Mouse (Mus musculus): Measurements from ENCODE around the gene Pvalb. TPM values are rescaled to one million over a fixed set of nuclear protein-coding genes. Genes with fewer than 3 reads are reported as not detected.

Gene Pvalb
- polyA plus RNA-seq, 1 experiment from 2014 or later = not detected

- H3K9ac ChIP-seq (ENCODE audit: low read length) = no peak overlapping the region
- H3K9me3 ChIP-seq (ENCODE audit: control insufficient read depth, low read length) = no peaks in the 10 kb centered on the region
- H3K4me1 ChIP-seq (replicated peaks; ENCODE audit: control insufficient read depth, insufficient read depth, low read length) = no peaks in the 10 kb centered on the region
- ATAC-seq (replicated peaks; ENCODE audit: low FRiP score, low TSS enrichment, low read depth) = no peak
- no peak overlapping the region for H3K4me3 ChIP-seq (ENCODE audit: low read depth, low read length)
- no peaks in the 10 kb centered on the region for H3K36me3 ChIP-seq (ENCODE audit: control insufficient read depth, insufficient read depth, low read length)
- H3K4me2 ChIP-seq (ENCODE audit: low read length) = no peak overlapping the region
- 88% methylated on average over 4 of the region's 4 CpGs for WGBS
- peaks cover 11% of the 10 kb centered on the region; the same call in 1 of the 2 replicates for H3K27me3 ChIP-seq (replicated peaks; ENCODE audit: control insufficient read depth, insufficient read depth, low read length)
- no peak overlapping the region for H3K27ac ChIP-seq (ENCODE audit: low read depth)
- DNase-seq (ENCODE audit: low spot score) = no peak
Observed at GRCm38 (mm10) chr15:78185609-78186008, 20.6 kb downstream of the Pvalb start.

DNA sequence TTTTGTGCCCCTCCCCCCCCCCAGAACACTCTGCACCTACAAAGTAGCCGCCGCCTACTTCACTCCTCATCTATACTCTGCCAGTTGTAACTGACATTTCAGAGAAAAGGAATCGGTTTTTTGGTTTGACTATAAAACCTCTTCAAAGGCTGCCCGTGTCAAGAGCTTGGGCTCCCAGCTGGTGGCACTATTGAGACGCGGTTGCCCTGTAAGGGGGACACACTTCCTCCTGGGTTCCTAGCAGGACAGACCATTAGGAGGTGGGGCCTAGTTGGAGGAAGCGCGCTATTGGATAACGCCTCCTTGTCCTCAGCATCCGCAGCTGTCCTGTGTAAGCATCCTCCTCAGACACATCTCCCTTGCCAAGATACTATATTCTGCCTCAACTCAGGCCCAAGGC, 21.3 kb downstream of the Pvalb start:
- no peaks in the 10 kb centered on the region for H3K9me3 ChIP-seq (ENCODE audit: control insufficient read depth, low read length)
- H3K4me2 ChIP-seq (ENCODE audit: low read length) = no peak overlapping the region
- no peak overlapping the region for H3K4me3 ChIP-seq (ENCODE audit: low read depth, low read length)
- 7% methylated on average over 10 of the region's 10 CpGs for WGBS
- H3K27me3 ChIP-seq (replicated peaks; ENCODE audit: control insufficient read depth, insufficient read depth, low read length) = peaks cover 11% of the 10 kb centered on the region; the same call in 1 of the 2 replicates
- H3K27ac ChIP-seq (ENCODE audit: low read depth) = no peak overlapping the region
- H3K9ac ChIP-seq (ENCODE audit: low read length) = no peak overlapping the region
- ATAC-seq (replicated peaks; ENCODE audit: low FRiP score, low TSS enrichment, low read depth) (0 out of 2 replicates have a peak, but pooled peaks have one; percentile 66), DNase-seq (ENCODE audit: low spot score) (no peak)
- H3K36me3 ChIP-seq (ENCODE audit: control insufficient read depth, insufficient read depth, low read length) = no peaks in the 10 kb centered on the region
- H3K4me1 ChIP-seq (replicated peaks; ENCODE audit: control insufficient read depth, insufficient read depth, low read length) = no peaks in the 10 kb centered on the region

DNA sequence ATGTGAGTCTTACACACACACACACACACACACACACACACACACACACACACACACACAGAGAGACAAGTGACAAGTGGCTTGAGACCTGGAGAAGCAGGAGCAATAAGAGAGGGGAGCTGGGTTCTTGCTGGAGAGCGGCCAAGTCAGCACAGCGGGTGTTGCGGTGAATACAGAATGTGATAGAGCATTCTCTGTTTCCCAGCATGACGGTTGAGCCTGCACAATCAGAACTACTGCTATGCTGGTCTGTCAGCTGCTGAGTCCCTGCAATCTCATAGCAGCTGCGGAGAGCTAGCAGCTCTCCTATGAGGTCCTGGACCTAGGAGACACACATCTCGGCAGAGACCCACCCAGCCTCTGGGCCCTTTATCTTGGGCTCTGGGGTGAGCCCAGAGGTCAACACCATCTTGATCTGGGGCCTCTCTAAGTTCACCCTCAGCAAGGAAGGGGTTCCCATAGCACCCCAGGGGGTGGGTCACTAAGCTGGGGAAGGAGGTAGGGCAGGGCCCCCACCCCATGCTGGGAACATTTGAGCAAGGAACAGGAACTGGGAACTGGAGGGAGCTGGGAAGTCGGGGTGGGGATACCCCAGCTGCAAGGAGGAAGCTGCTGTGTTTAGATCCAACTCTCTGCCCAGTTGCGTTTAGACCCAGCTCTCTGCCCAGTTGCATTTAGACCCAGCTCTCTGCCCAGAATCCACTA, 24.3 kb downstream of the Pvalb start:
- Histone ChIP-seq H3K36me3 (ENCODE audit: control insufficient read depth, insufficient read depth, low read length) (no peaks in the 10 kb centered on the region), H3K4me2 (ENCODE audit: low read length) (no peak overlapping the region), H3K9ac (ENCODE audit: low read length) (no peak overlapping the region), H3K9me3 (ENCODE audit: control insufficient read depth, low read length) (no peaks in the 10 kb centered on the region), H3K4me1 (replicated peaks; ENCODE audit: control insufficient read depth, insufficient read depth, low read length) (no peaks in the 10 kb centered on the region), H3K27me3 (replicated peaks; ENCODE audit: control insufficient read depth, insufficient read depth, low read length) (peaks cover 11% of the 10 kb centered on the region; the same call in 1 of the 2 replicates), H3K27ac (ENCODE audit: low read depth) (no peak overlapping the region), H3K4me3 (ENCODE audit: low read depth, low read length) (no peak overlapping the region)
- DNase-seq (ENCODE audit: low spot score) (no peak), ATAC-seq (replicated peaks; ENCODE audit: low FRiP score, low TSS enrichment, low read depth) (no peak)
- 36% methylated on average over 8 of the region's 8 CpGs for WGBS

- Histone ChIP-seq H3K9me3 (ENCODE audit: control insufficient read depth, low read length) (no peaks in the 10 kb centered on the region), H3K4me2 (ENCODE audit: low read length) (no peak overlapping the region), H3K4me3 (ENCODE audit: low read depth, low read length) (no peak overlapping the region), H3K27me3 (replicated peaks; ENCODE audit: control insufficient read depth, insufficient read depth, low read length) (peaks cover 11% of the 10 kb centered on the region; the same call in 1 of the 2 replicates), H3K4me1 (replicated peaks; ENCODE audit: control insufficient read depth, insufficient read depth, low read length) (peaks cover 2% of the 10 kb centered on the region), H3K36me3 (ENCODE audit: control insufficient read depth, insufficient read depth, low read length) (no peaks in the 10 kb centered on the region), H3K27ac (ENCODE audit: low read depth) (no peak overlapping the region), H3K9ac (ENCODE audit: low read length) (no peak overlapping the region)
- no peak for DNase-seq (ENCODE audit: low spot score)
- ATAC-seq (replicated peaks; ENCODE audit: low FRiP score, low TSS enrichment, low read depth) = no peak
- WGBS = 65% methylated on average over 3 of the region's 3 CpGs
Observed at GRCm38 (mm10) chr15:78179775-78180174, 26.4 kb downstream of the Pvalb start.

- ATAC-seq (replicated peaks; ENCODE audit: low FRiP score, low TSS enrichment, low read depth) = no peak
- H3K4me2 ChIP-seq (ENCODE audit: low read length) = no peak overlapping the region
- DNase-seq (ENCODE audit: low spot score) = peak; percentile 89
- 8% methylated on average over 9 of the region's 9 CpGs for WGBS
- H3K9ac ChIP-seq (ENCODE audit: low read length) = no peak overlapping the region
- 0 out of 2 replicates have a peak, but pooled peaks cover 2% of the 10 kb centered on the region for H3K27me3 ChIP-seq (replicated peaks; ENCODE audit: control insufficient read depth, insufficient read depth, low read length)
- no peak overlapping the region for H3K27ac ChIP-seq (ENCODE audit: low read depth)
- H3K4me3 ChIP-seq (ENCODE audit: low read depth, low read length) = no peak overlapping the region
- H3K36me3 ChIP-seq (ENCODE audit: control insufficient read depth, insufficient read depth, low read length) = no peaks in the 10 kb centered on the region
- no peaks in the 10 kb centered on the region for H3K9me3 ChIP-seq (ENCODE audit: control insufficient read depth, low read length)
- H3K4me1 ChIP-seq (replicated peaks; ENCODE audit: control insufficient read depth, insufficient read depth, low read length) = peaks cover 5% of the 10 kb centered on the region
Observed at GRCm38 (mm10) chr15:78178397-78178796, 27.8 kb downstream of the Pvalb start.

DNA sequence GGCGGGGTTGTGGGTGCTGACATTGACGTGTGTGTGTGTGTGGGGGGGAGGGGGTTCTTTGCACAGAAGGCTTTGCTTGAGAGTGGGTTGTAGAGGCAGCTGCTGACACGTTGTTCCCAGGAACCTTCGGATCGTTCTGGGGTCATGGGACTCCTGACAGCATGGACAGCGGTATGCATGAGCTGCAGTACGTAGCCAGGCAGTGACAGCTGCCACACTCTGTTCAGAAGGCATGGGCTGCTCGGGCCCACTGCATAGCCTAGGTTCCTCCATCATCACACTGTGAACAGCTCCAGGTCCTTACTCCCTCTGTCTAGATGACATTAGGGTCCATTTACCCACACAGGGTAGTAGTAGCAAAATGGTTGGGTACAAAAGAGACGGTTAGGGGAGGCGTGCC, 28.9 kb downstream of the Pvalb start:
- DNase-seq (ENCODE audit: low spot score) (no peak), ATAC-seq (replicated peaks; ENCODE audit: low FRiP score, low TSS enrichment, low read depth) (no peak)
- Histone ChIP-seq H3K27ac (ENCODE audit: low read depth) (no peak overlapping the region), H3K9ac (ENCODE audit: low read length) (no peak overlapping the region), H3K4me1 (replicated peaks; ENCODE audit: control insufficient read depth, insufficient read depth, low read length) (peaks cover 15% of the 10 kb centered on the region), H3K36me3 (ENCODE audit: control insufficient read depth, insufficient read depth, low read length) (no peaks in the 10 kb centered on the region), H3K4me2 (ENCODE audit: low read length) (no peak overlapping the region), H3K9me3 (ENCODE audit: control insufficient read depth, low read length) (no peaks in the 10 kb centered on the region), H3K4me3 (ENCODE audit: low read depth, low read length) (no peak overlapping the region), H3K27me3 (replicated peaks; ENCODE audit: control insufficient read depth, insufficient read depth, low read length) (0 out of 2 replicates have a peak, but pooled peaks cover 2% of the 10 kb centered on the region)
- 53% methylated on average over 10 of the region's 10 CpGs for WGBS

DNA sequence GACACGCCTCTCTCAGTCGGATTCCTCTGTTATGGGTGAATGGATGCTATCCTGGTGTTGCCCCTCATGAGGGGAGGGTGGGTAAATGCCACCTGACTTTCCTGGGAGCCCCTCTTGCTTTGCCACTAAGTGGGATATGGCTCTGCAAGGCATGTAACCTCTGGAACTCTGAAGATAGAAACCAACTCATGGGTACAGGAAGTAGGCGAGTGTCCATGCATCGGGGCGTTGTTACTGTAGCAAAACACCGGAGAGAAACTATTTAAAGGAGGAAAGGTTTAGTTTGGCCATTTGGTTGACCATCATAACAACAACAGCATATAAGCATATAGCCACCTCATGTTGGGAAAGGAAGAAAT, 31.3 kb downstream of the Pvalb start:
- peak overlapping the region; percentile 57; the same call in 1 of the 2 replicates for H3K27ac ChIP-seq (ENCODE audit: low read depth)
- no peaks in the 10 kb centered on the region for H3K36me3 ChIP-seq (ENCODE audit: control insufficient read depth, insufficient read depth, low read length)
- 81% methylated on average over 6 of the region's 6 CpGs for WGBS
- H3K9ac ChIP-seq (ENCODE audit: low read length) = peak overlapping the region; percentile 57; the same call in 1 of the 2 replicates
- no peak for DNase-seq (ENCODE audit: low spot score)
- H3K4me2 ChIP-seq (ENCODE audit: low read length) = peak overlapping the region; percentile 56
- peaks cover 15% of the 10 kb centered on the region for H3K4me1 ChIP-seq (replicated peaks; ENCODE audit: control insufficient read depth, insufficient read depth, low read length)
- no peaks in the 10 kb centered on the region for H3K9me3 ChIP-seq (ENCODE audit: control insufficient read depth, low read length)
- ATAC-seq (replicated peaks; ENCODE audit: low FRiP score, low TSS enrichment, low read depth) = no peak
- peak overlapping the region; percentile 37 for H3K4me3 ChIP-seq (ENCODE audit: low read depth, low read length)
- no peaks in the 10 kb centered on the region for H3K27me3 ChIP-seq (replicated peaks; ENCODE audit: control insufficient read depth, insufficient read depth, low read length)

DNA sequence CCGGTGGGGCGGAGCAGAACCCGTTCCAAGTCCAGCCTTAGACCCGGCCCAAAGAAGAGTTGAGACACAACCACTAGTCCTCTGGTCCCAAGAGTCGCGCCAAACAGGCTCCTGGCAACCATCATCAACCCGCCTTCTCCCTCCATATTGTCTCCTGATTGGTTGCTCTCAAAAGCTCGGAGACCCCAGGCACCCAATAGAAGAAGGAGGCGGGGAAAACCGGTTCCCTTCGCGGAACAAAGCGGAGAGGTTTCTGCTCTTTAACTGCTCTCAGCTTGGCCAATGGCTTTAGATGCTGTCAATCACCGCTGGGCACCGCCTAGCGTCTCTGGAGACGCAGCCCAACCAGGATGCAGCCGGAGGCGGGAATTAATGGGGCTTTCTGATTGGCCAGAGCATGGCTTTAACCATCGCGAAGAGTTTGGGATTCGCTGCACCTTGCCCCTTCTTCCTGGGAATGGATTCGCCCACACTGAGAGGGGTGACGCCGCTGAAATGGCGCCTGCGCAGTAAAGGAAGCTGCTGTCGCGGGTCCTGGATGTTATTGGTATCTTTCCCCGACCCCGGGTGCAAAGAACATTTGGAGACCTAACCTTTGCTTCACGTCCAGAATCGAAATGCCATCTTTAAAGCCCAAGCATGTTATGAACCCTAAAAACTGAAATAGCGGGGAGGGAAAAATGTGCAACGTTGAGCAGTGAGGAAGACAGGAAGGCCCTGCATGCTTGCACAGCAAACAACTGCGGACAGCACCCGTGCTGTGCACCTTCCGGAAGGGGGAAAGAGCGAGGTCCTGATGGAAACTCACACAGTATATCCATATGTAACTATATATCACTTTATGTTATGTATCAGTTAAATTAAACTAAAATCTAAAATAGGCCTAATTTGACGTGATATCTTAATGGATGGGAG, 32.0 kb downstream of the Pvalb start, which contains the start of gene Ift27:
Gene Ift27, minus strand, starts transcription at position 136 of the 915 bp plus-strand sequence.
- Histone ChIP-seq H3K4me2 (ENCODE audit: low read length) (peak within 1 kb of the TSS; percentile 88), H3K27ac (ENCODE audit: low read depth) (peak within 1 kb of the TSS; percentile 57; the same call in 1 of the 2 replicates), H3K27me3 (replicated peaks; ENCODE audit: control insufficient read depth, insufficient read depth, low read length) (no peaks in the 10 kb centered on the region), H3K9ac (ENCODE audit: low read length) (peak within 1 kb of the TSS; percentile 64), H3K4me1 (replicated peaks; ENCODE audit: control insufficient read depth, insufficient read depth, low read length) (peaks cover 15% of the 10 kb centered on the region), H3K36me3 (ENCODE audit: control insufficient read depth, insufficient read depth, low read length) (no peaks in the 10 kb centered on the region), H3K9me3 (ENCODE audit: control insufficient read depth, low read length) (no peaks in the 10 kb centered on the region), H3K4me3 (ENCODE audit: low read depth, low read length) (peak within 1 kb of the TSS; percentile 70)
- WGBS = 1% methylated on average over 40 of the region's 40 CpGs
- peak; percentile 98 for ATAC-seq (replicated peaks; ENCODE audit: low FRiP score, low TSS enrichment, low read depth)
- DNase-seq (ENCODE audit: low spot score) = peak; percentile 91

All from intestine, embryonic 14.5 days (tissue).